Mouse (Mus musculus) naive thymus-derived CD4-positive, alpha-beta T cell, adult 5 months (primary cell): Measurements from ENCODE around the gene Eln. TPM values are rescaled to one million over a fixed set of nuclear protein-coding genes. Genes with fewer than 3 reads are reported as not detected.

ENCODE experiments used
- polyA plus RNA-seq: library from polyadenylated mRNA; unstranded; fragments of 100-300 nt; shearing (Covaris generic); gene quantifications from one replicate; pipeline ENCODE4 v1.2.1, GENCODE M21; 2017

Gene Eln
- polyA plus RNA-seq: not detected

DNA sequence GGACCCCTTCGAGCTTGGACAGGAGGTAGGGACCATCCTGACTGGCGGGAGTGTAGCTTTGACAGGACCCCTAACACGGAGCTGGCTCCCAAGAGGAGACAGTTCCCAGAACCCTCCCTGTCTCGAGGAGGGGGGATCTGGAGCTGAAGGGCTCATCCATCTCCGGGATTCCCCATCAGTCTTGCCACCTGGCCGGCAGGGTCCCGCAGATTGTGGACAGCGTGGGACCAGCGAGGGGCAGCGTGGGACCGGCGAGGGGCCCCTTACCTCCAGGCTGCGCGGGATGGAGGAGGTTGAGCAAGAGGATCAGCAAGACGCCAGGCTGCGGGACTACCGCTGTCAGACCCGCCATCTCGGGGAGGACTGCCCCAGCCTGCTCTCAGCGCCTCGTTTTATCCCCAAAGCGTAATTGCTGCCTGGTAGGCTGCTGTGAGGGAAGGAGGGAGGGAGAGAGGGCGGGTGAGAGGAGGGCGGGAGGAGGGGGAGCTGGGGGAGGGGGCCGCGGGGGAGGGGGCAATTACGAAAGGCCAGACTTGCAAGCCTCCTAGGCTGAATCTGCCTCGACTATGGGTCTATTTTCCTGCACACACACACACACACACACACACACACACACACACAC, at the start of gene Eln:
Eln (minus strand) TSS at position 434 of the 622 bp plus-strand sequence.

DNA sequence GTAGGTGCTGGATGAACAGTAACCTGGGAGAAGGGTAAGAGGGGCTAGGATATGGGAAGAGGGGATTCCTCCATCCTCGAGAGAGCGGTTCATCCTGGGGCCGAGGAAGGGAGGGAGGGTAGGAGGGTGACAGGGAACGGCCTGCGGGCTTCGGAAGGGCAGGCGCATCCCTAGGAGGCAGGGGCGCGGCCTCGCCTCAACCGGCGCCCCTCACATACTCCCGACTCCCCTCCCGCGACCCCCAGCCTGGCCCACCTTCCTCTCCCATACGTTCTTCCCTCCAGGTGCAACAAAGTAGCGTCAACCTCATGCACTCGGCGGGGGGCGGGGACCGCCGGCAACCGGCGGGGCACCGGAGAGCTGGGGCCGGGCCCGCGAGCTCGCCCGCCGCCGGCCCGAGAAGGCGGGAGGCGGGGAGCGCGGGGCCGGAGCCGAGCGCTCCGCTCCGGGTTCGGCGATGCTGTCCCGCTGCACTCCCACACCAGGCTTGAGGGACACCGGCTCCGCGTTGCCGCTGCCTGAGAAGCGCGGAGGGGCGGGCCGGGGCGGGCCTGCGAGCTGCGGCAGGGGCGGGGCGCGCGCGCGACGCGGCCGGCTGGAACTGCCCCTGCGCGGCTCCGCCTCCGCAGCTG, 58.9 kb downstream of the Eln start, which contains the start of gene Limk1:
Limk1 (minus strand) TSS at position 513 of the 632 bp plus-strand sequence.

Other genes with a start within 250 kb of the Eln start
- gene Clip2, start 194.9 kb downstream of the Eln start, polyA plus RNA-seq: 1.2 TPM
- gene Syna, start 187.2 kb downstream of the Eln start, polyA plus RNA-seq: not detected
- 117 TPM for gene Rfc2, start 166.0 kb downstream of the Eln start, polyA plus RNA-seq
- 0.71 TPM for gene Lat2, start 132.3 kb downstream of the Eln start, polyA plus RNA-seq
- gene Eif4h, start 107.8 kb downstream of the Eln start, polyA plus RNA-seq: 241 TPM
- gene Limk1, start 58.7 kb downstream of the Eln start, polyA plus RNA-seq: 15.4 TPM
- not detected for gene Tmem270, start 159.4 kb upstream of the Eln start, polyA plus RNA-seq
- not detected for gene Cldn13, start 168.2 kb upstream of the Eln start, polyA plus RNA-seq
- 9.6 TPM for gene Mettl27, start 185.0 kb upstream of the Eln start, polyA plus RNA-seq
- gene Cldn4, start 199.6 kb upstream of the Eln start, polyA plus RNA-seq: not detected
- not detected for gene Cldn3, start 238.9 kb upstream of the Eln start, polyA plus RNA-seq